Mouse (Mus musculus): ENCODE data around the gene Numb.

The Numb gene

DNA sequence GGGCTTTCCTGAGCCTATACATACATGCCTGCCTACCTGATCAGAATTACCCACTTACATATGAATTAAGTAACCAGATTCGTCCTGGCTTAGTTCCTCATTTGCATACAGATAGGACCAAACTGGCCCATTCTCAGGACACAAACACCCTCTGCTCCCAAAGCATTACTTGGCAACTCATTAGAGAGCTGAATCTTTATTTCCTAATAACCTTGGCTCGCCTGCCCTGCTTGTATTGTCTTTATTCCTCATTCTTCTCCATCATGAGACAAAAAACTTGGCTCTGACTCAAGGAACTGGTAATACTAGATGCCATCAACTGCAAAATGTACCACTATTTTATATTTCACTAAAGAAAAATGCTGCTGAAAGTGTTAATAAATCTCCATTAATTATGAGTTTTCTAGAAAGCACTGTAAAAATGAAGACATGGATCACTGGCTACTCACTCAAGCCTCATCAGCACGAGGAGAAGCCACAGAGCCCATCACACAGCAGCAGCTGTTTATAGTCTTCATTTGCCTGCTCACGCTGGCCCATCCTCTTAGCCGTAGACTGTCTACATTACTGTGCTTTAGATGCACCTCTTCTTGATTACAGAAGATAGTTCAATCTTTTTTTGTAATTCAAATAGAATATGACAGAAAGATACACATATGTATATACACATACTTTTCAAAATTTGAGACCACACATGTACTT is 69.1 kb downstream of the Numb start:
- peak; percentile 41 for DNase-seq (ENCODE audit: low read depth, low spot score)

DNA sequence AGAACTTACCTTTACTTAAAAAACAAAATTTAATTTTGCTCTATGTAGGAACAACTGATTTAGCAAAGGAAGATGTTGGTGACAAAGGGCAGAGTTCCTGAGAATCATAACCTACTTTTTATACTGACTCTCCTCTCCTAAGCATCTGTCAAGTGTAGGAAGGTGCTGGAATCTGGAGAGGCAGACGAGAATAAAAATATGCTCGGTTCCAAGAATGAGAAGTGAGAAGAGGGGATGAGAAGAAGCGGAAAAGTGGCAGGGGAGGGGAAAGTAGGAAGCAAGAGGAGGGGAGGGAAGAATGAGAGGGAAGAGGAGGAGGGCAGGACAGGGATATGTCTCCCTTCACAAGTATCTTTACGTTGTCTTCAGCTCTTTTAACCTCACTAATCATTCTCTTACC is 71.4 kb downstream of the Numb start:
- no peak for DNase-seq (ENCODE audit: low read depth, low spot score)

DNA sequence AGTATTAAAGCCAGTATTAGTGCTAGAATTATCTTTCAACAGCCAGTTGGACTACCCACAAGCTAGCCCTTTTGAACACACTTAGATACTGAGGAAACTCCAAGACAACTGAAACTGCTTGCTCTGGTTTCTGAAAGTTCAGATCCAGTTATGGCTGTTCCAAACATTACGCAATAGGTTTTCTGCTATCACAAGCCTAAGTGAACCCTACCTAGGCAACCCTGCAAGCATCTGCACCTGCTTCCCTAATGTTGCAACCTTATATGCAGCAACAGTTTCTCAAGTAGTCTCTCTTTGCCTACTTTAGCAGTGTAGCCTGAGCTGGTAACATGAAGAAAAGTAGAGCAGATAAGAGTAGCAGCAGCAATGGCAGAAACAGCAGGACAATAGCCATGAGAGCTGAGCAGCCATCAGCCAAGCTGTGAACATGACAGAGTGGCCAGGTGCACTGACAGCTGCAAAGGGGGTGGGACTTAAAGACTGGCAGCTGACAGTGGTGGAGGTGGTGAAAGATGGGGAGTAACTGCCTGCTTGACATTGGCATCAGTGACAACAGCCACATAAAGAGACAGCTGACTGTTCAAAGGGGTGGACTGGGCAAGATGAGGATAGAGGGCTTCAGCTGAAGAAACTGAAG is 73.0 kb downstream of the Numb start:
- peak; percentile 88 for DNase-seq (ENCODE audit: low read depth, low spot score)

DNA sequence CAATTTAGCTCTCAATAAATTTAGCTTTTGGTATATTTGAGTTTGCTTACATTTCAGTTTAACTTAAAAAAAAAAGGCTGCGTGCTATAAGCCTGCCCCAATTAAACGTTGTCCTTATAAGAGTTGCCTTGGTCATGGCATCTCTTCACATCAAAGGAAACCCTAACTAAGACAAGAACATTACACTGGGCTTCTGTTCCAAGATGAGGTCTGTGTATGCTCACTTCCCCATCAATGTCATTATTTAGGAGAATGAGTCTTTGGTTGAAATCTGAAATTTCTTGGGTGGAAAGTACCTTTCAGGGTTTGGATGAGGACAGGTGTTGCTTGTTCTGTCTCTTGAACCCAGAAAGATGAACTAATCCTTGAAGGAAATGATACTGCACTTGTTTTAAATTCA is 73.9 kb downstream of the Numb start:
- DNase-seq (ENCODE audit: low read depth, low spot score) = peak; percentile 77

DNA sequence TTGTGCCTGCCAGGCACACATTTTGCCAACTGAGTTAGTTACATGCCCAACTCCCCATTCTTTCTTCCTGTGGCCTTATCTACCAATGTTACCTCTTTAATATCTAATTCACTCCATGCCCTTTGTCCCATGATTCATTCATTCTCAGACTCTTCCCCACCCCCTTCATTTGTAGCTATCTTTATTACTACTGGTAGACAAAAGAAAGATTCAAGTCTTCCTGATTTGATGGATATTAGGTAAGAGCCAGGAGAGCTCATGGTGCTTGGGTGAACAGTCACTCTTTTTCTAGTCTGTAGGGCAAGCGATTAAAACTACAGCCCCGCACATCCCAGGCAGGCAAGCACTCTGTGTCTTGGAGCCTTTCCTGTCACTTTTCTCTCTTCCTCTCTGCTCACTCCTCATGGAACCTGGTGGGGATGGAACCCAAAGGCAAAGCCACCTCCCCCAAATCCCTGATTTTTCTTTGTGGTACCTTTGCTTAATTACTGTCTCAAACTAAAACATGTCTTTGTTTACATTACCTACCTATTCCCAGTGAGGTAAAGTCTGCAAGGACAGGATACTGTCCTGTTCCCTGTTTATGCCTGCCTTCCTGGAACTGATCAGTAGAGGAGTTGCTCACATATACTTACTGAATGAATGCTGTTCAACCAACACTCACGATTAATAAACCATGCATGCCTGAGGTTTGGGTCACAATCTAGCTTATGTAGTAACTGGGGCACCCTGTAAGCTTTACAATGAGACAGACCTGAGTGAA is 78.9 kb downstream of the Numb start:
- no peak for DNase-seq (ENCODE audit: low read depth, low spot score)

DNA sequence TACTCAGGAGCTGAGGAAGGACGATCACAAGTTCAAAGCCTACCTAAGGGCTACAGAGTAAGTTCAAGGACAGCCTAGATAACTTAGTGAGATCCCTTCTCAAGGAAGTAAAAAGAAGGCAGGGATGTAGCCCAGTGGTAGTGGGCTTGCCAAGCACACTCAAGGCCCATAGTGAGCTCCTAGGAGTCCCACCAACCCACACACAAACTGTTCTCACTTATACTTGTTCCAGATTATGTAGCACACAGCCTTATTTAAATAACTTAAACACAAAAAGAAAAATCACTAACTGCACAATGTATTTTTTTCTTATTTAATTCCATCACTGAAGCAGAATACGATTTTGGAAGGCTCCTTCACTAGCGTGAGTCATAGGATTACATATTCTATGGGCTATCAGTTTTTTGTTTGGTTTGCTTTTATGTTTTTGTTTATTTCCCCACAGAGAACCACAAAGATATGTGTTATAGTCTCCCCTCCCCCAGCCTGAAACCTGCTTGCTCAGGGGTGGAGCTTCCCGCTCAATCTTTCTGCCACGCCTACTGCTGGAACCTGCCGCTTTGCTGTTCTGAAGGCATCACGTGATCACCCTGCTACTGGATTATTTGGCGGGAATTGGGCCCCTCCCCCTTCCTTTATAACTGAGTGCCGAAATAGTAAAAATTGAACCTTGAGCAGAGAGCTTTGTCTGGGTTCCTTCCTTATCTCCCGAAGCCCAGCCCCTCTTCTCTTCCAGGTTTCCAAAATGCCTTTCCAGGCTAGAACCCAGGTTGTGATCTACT is 80.1 kb downstream of the Numb start:
- no peak for DNase-seq (ENCODE audit: low read depth, low spot score)

DNA sequence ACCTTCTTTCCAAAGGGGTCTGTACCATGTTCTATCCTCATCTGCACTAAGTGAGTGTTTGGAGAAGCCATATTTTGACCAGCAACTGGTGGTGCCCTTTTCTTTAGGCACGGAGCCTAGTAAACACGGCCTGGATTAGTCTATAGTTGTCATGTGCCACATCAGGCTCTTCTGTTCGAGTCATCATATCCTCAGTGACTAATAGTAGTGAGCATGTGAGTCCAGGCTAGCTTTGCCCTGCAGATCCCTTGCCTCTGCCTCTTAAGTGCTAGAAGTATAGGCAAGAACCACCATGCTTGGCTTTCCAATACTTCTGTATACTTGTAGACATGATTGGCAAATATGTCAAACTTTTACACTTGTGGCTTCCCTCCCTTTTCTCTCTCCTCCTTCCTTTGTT is 87.8 kb downstream of the Numb start:
- no peak for DNase-seq (ENCODE audit: low read depth, low spot score)

DNA sequence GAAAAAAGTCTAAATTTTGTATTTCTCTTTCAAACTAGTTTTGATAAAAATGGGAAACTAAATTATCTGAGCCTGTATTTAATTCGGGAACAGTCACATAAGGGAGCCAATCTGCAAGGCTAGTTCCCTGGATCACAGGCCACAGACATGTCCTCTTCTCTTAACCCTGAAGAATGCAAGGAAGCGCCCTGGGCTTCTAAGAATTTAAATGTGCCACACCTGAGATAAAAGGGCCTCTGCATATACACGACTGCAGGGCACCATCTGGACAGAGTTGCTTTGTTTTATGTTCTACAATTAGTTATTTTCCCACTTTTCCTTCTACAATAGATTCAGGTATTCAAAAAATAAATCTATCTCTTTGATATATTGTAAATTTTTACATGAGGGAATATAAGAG is 91.3 kb downstream of the Numb start:
- no peak for DNase-seq (ENCODE audit: low read depth, low spot score)

DNA sequence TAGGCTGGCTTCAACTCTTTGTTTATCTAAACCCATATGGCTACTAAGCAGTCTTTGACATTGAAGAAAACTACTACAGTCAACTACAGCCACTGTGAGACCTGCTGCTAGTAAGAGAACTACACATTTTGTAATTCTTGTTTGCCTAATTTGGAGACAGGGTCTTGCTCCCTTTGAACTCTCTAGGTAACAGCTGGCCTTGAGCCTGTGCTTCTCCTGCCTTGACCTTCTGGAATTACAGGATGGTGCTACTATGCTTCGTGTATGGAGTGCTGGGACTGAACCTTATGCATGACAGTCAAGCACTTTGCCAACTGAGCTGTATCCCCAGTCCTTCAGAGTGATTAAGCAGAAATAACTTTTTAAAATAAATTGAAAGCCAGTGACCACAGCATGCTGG is 105.1 kb downstream of the Numb start:
- DNase-seq (ENCODE audit: low read depth, low spot score) = no peak

DNA sequence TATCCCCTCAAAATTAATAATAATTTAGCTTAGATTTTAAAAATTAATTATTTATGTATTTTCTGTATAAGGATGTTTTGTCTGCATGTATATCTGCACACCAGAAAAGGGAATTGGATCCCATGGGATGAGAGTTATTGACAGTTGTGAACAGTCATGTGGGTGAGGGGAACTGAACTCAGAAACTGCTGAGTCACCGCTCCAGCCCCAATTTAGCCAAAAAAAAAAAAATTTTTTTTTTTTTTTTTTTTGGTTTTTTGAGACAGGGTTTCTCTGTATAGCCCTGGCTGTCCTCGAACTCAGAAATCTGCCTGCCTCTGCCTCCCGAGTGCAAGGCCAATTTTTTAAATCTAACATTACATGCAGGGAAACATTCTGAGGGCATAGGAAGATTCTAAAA is 109.8 kb downstream of the Numb start:
- peak; percentile 23 for DNase-seq (ENCODE audit: low read depth, low spot score)

DNA sequence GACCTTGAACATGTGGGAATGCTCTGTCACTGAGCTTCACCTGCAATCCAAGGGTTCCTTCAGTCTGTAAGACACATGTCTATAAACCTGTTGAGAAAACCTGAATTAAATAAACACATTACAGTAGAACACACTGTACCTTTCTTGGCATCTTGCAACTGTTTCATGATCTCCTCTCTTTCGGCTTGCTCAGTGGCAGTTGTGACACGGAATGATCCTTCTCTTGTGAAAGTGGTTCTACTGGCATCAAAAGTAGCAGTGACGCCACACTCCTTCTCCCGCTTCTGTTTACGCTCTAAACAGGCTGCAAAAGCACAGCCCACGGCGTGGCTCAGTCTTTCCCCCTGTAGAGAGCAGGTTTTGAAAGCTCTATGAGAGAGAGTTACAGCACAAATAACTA is 118.1 kb downstream of the Numb start:
- DNase-seq (ENCODE audit: low read depth, low spot score) = no peak

DNA sequence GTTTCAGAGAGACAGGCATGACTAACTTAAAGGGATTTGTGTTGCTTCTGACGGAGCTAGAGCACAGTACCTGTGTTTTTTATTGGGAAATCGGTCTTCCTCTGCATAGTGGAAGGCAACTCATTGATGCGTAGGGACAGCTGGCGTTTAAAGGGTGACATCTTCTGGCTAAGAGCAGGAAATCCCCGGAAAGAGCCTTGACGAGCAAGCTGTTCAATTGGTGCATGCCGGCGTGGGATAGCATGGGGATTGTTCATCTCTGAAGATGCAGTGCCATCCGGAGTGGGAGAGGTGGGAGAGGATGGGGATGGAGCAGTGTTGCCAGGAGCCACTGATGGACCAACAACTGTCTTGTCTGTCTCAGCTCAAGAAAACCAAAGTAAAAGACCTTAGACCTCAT is 120.8 kb downstream of the Numb start:
- DNase-seq (ENCODE audit: low read depth, low spot score) = no peak

DNA sequence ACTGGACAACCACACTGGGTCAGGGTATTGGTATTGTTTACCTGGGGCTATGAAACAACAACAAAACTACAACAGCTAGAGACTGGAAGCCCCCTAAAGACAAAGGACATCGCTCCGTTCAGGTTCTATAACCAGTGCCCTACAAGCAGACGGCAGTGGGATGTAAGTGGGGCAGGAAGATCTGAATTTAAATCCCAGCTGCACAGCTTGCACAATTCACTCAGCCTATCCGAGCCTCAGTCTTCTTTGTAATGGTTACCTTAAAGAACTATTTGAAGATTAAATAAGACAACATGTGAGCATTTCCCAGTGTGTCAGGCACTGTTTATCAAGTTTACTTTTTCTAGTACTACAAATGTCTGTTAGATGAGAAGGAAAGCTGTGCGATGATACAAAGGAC is 123.4 kb downstream of the Numb start:
- DNase-seq (ENCODE audit: low read depth, low spot score) = no peak

DNA sequence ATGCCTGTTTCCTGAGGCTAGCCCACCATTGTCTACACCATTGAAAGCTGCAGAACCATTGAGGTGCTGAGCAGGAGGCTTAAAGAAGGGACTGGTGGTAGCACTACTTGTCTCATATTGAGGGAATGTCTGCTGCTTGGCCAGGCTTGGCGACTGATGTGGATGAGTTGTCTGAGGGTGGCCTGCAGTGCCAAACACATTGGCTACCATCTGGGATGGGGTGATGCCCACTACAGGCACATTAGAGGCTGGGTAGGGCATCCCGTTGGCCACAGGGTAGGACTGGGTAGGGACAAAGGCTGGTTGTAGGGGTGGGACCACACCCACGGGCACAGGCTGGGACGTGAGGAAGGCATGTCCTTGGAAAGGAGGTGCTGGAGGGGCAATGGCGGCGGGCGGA is 126.1 kb downstream of the Numb start:
- no peak for DNase-seq (ENCODE audit: low read depth, low spot score)

DNA sequence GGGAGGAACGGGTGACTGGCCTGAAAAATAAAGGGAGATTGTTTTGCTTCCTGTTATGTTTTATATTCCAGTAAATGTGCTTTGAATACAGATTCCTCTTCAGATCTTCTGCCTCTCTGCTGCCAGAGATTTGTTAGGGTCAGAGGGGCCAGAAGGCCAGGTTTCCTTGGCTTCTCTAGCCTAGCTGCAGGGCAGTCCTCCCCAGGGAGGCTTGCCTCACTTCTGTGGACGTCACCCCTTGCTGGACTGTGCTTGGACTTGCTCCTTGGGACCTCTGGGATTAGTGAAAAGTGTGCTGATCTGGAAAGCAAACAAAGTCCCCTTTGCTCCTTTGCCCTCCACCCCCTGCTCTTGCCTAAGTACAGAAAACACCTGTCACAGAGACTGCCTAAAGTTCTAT is 126.7 kb downstream of the Numb start:
- no peak for DNase-seq (ENCODE audit: low read depth, low spot score)

DNA sequence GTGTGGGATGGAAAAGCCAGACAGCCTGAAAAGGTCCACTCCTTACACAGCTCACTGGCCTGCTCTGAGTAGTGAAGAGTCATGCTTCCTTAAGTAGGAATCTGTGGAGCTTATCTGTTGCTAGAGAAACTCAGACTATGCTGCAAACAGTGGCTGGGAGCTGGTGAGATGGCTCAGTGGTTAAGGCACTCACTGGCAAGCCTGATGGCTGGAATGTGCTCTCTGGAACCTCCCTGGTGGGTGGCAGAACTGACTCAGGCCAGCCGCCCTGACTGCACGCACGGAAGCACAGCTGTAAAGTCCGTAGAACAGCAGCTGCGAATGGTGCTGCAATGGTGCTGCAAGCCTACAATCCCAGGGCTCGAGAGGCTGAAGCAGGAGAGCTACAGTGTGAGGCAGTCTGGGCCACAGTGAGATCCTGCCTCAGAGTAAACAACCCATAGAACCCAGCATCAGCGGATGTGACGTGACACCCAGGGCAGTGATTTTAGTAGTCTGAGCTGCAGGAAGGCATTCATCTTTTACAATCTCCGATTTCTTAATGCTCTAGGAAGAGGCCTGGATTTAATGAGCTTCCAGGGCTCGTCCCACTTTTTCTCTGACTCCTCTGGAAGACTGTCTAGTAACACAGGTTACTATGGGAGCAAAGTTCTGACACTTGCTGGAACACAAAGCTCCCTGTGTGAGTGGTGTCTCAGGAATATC is 128.9 kb downstream of the Numb start:
- DNase-seq (ENCODE audit: low read depth, low spot score) = no peak

DNA sequence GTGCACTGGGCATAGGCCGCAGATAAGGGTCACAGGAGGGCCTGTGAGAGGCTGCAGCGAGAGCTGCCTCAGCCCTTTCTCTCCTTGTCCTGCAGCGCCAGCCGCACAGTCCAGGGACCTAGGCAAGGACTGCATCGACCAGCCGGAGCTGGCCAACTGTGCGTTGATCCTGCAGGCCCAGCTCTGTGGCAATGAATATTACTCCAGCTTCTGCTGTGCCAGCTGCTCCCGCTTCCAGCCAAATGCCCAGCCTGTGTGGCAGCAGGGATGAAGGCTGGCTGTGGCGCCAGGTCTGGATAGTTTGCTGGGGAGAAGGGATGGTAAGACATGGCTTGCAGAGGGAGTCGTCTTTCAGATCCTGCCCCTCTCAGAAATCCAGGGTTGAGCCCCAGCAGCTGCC is 130.0 kb downstream of the Numb start:
- DNase-seq (ENCODE audit: low read depth, low spot score) = no peak

DNA sequence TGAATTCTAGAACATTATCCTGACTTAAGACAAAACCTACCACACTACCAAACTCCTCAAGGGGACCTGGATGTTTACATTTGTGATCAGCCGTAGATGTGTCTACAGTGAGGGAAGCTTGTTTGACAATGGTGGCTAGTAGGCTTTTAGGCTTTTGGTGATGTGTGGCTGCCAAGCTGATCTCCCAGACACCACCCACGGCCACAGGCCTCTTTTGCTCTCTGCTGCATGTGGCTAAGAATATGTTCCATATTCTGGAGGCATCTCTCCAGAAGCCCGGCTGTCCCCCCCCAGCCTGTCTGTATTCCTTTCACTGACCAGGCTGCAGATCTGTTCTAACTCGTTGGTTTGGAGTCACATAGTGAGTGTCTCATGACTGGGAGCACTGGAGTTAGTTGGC is 131.0 kb downstream of the Numb start:
- no peak for DNase-seq (ENCODE audit: low read depth, low spot score)

DNA sequence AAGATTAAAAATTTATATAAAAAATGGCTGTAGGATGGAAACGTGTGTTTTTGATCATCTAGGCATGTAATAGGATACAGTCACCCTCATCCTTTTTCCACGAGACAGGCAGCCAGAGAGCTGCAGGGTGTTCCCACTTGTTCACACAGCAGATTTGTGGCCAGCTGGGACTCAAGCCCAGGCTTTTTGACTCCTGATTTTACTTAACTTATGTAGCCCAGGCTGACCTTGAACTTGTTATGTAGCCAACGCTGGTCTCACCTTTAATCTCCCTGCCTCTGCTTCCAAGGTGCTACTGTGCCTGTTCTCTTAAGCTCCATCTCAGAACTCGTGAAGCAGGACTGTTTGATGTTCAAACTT is 132.0 kb downstream of the Numb start:
- DNase-seq (ENCODE audit: low read depth, low spot score) = no peak

DNA sequence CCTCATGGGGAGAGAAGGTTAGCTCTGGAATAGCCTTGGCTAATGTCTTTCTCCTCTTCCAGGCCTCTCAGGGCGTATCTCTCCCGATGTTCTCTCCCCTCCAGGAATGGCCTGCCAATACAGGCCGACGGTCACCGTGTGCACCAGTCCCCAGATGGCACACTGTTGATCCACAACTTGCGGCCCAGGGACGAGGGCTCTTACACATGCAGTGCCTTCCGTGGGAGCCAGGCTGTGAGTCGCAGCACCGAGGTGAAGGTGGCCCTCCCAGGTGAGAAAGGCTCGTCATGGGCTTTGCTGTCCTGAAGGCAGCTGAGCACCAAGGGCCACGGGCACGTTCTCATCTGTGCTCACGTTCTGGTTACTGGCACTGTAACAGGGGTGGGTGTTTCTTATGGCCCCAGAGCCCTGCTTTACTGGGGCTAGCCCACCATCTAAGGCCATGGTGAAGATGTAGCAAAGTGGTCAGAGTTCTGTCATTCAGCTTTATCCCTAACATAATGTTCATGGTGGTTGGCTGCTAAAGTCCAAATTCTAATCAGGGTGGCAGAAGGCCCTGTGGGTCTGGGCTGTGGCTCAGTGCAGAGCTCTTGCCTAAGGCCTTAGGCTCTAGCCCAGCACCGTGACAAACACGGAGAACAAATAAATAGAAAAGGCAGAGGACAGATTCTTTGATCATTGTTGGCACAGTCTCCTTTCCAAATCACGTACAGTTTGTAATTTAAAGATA is 132.5 kb downstream of the Numb start:
- DNase-seq (ENCODE audit: low read depth, low spot score) = no peak

DNA sequence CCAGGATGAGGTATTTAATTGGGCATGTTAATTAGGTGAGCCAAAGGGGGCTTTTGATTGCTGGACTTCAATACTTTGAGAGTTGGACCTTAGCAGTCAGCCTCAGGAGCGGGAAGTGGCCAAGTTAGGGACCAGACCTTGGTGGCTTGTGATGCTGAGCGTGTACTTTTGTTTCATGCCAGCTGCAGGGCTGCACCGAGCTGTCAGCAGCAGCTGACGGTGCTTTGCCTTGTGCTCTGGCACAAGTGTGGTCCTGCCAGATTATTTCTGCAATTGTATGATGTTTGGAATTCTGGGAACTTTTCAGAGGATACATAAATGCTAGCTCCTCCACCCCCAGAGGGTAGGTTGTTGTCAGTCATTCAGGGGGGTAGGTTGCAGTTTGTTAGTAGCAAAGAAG is 136.4 kb downstream of the Numb start:
- DNase-seq (ENCODE audit: low read depth, low spot score) = no peak

Measured in A20 (cell line).